Mouse (Mus musculus) left cerebral cortex, postnatal 36 days (tissue): ENCODE results near the gene Tmem89. TPM values are rescaled to one million over a fixed set of nuclear protein-coding genes. Genes with fewer than 3 reads are reported as not detected.

Source experiments
- total RNA-seq, 2 experiments: library from RNA; stranded (reverse); gene quantifications; 2 replicates each; pipeline ENCODE4 v1.2.3; 2021

Tmem89 gene
- total RNA-seq, 2 experiments from 2014 or later: 0.59 TPM; not detected in 1

Other genes with a start within 250 kb of the Tmem89 start
- gene Prkar2a, start 225.3 kb upstream of the Tmem89 start, total RNA-seq: 10 to 100 TPM; 45.8 to 49.2 TPM
- gene Ip6k2, start 130.8 kb upstream of the Tmem89 start, total RNA-seq: 100 to 1,000 TPM; 155 to 158 TPM
- gene Nckipsd, start 106.3 kb upstream of the Tmem89 start, total RNA-seq: 10 to 100 TPM; 56.0 to 60.6 TPM
- 10 to 100 TPM; 43.4 to 74.0 TPM for gene Celsr3, start 88.3 kb upstream of the Tmem89 start, total RNA-seq
- 10 to 100 TPM; 18.1 to 24.3 TPM for gene Slc26a6, start 61.3 kb upstream of the Tmem89 start, total RNA-seq
- 100 to 1,000 TPM; 349 to 409 TPM for gene Uqcrc1, start 22.0 kb downstream of the Tmem89 start, total RNA-seq
- gene Col7a1, start 39.0 kb downstream of the Tmem89 start, total RNA-seq: 1 to 10 TPM; 1.4 to 5.5 TPM
- under 1 TPM in 1 of 2 experiments, not detected in 1; 0.70 TPM for gene Ucn2, start 71.4 kb downstream of the Tmem89 start, total RNA-seq
- 10 to 100 TPM; 12.7 to 18.2 TPM for gene Pfkfb4, start 77.2 kb downstream of the Tmem89 start, total RNA-seq
- gene Shisa5, start 123.9 kb downstream of the Tmem89 start, total RNA-seq: 10 to 100 TPM; 63.9 to 74.8 TPM
- gene Trex1, start 145.1 kb downstream of the Tmem89 start, total RNA-seq: 10 to 100 TPM; 12.5 to 15.7 TPM
- gene Atrip, start 159.5 kb downstream of the Tmem89 start, total RNA-seq: 10 to 100 TPM; 26.6 to 34.1 TPM
- 1 to 10 TPM; 7.2 to 8.1 TPM for gene Ccdc51, start 167.9 kb downstream of the Tmem89 start, total RNA-seq
- gene Tma7, start 168.0 kb downstream of the Tmem89 start, total RNA-seq: 100 to 1,000 TPM; 348 to 352 TPM
- 10 to 100 TPM; 60.3 to 77.9 TPM for gene Plxnb1, start 180.8 kb downstream of the Tmem89 start, total RNA-seq
- not detected for gene Fbxw21, start 247.4 kb downstream of the Tmem89 start, total RNA-seq